Mouse (Mus musculus) testis, adult 2 months (tissue): Measurements from ENCODE around the gene Hist3h2a.

Experiments used
- CTCF ChIP-seq: fragments of 200-500 bp; IDR thresholded peaks from 2 replicates; pipeline ENCODE4 v1.5.1; 2012; ENCODE audit warnings: low read depth, mild to moderate bottlenecking, inconsistent platforms, low read length, moderate library complexity; ENCODE audit not compliant: control insufficient read depth, insufficient read depth, insufficient replicate concordance
- POLR2A ChIP-seq: fragments of 200-500 bp; IDR thresholded peaks from 2 replicates; pipeline ENCODE4 v1.6.1; 2012; ENCODE audit warnings: low read depth, mild to moderate bottlenecking, inconsistent platforms, low read length, moderate library complexity; ENCODE audit not compliant: control insufficient read depth

- TF ChIP-seq CTCF = no peak
- TF ChIP-seq POLR2A = no peak; the same call in 1 of the 2 replicates
Observed at GRCm38 (mm10) chr11:58957226-58957914, 2.9 kb downstream of the Hist3h2a start.
